Mouse (Mus musculus): ENCODE results near the gene Fam83f. TPM values are rescaled to one million over a fixed set of nuclear protein-coding genes. Genes with fewer than 3 reads are reported as not detected.

Gene Fam83f
- polyA plus RNA-seq, 1 experiment from 2014 or later: 6.0 TPM

DNA sequence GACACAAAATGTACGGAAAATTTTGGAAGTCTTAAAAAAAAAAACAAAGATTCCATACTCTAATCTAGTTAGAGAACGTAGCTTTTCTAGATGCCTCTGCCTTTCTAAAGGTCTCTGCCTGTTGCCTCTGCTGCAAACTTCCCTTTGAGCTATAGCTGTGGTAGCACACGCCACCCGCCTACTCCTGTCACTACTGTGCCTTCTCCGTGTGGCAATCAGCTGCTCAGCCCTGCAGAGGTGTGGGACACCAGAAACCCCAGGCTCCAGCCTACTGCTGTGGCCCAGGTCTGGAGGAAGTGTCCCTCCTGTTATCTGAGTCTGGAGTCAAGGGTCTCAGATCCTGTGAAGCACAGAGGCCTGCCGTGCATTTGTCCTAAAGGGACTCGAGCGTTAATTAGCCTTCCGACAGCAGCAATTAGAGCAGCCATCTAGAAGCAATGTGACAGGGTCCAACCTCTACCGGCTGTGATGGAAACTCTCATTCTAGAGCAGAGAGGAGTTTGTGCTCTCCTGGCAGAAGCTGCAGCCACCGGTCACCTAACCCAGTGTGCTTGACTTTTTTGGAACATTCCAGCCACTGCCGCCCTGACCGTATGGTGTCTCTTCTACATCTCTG lies 34.8 kb upstream of the Fam83f start:
- Histone ChIP-seq H3K27ac (ENCODE audit: low read length) (no peak overlapping the region), H3K4me1 (ENCODE audit: control insufficient read depth, low read depth, low read length) (peaks cover 2% of the 10 kb centered on the region), H3K9ac (ENCODE audit: low read depth, low read length) (no peak overlapping the region), H3K4me3 (ENCODE audit: low read depth, low read length) (no peak overlapping the region), H3K4me2 (ENCODE audit: low read depth, low read length) (no peak overlapping the region), H3K36me3 (ENCODE audit: control insufficient read depth, insufficient read depth) (no peaks in the 10 kb centered on the region), H3K27me3 (ENCODE audit: control insufficient read depth, insufficient read depth, low read depth, low read length) (peaks cover 4% of the 10 kb centered on the region), H3K9me3 (replicated peaks; ENCODE audit: control insufficient read depth, low read length) (no peaks in the 10 kb centered on the region)
- WGBS (ENCODE audit: insufficient replicate concordance): 54% methylated on average over 13 of the region's 13 CpGs
- no peak for ATAC-seq (ENCODE audit: low read depth)

DNA sequence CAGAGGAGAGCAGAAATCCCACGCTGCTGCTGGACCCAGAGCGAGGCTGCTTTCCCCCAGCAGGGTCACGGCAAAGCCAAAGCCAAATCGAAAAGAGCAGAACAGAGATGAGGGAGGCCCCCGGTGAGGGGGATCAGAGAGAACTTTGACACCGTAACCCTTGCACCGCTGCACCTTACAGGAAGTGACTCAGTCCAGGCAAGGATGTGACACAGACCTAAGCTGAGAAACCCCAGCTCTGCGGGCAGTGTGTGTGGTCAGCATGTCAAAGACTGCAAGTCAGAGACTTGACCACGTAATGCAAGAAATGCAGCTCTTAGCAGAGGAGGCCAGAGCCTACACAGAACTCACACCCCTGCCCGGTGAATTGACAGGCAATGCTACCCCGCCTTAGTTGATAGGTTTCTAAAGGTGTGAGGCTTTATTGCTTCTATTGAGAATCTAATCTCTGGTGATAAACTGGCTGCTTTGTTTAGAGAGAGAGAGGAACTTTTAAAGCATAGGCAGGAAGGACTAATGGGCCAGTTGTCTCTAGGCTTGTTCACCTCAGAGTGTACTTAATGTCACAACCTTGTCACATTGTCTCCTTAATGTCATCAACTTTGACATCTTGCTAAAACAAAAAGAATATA lies 32.5 kb upstream of the Fam83f start:
- ATAC-seq (ENCODE audit: low read depth): peak; percentile 37; the same call in 1 of the 2 replicates
- WGBS (ENCODE audit: insufficient replicate concordance): 22% methylated on average over 11 of the region's 11 CpGs
- Histone ChIP-seq H3K9ac (ENCODE audit: low read depth, low read length) (no peak overlapping the region), H3K27ac (ENCODE audit: low read length) (peak overlapping the region; percentile 30), H3K4me3 (ENCODE audit: low read depth, low read length) (no peak overlapping the region), H3K36me3 (ENCODE audit: control insufficient read depth, insufficient read depth) (no peaks in the 10 kb centered on the region), H3K4me1 (ENCODE audit: control insufficient read depth, low read depth, low read length) (peaks cover 2% of the 10 kb centered on the region), H3K27me3 (ENCODE audit: control insufficient read depth, insufficient read depth, low read depth, low read length) (no peaks in the 10 kb centered on the region), H3K4me2 (ENCODE audit: low read depth, low read length) (no peak overlapping the region), H3K9me3 (replicated peaks; ENCODE audit: control insufficient read depth, low read length) (no peaks in the 10 kb centered on the region)

DNA sequence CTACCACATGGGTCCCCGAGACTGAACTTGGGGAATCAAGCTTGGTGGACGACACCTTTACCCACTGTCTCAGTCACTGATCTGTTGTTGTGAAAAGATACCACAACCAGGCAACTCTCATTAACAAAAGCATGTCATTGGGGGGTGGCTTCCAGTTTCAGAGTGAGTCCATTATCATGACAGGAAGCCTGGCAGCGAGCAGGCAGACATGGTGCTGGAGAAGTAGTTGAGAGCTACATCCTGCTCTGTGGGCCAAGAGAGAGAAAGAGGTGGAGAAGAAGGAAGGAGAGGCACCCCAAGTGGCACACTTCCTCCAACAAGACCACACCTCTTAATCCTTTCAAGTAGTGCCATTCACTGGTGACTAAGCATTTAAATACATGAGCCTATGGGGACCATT lies 31.8 kb upstream of the Fam83f start:
- H3K27me3 ChIP-seq (ENCODE audit: control insufficient read depth, insufficient read depth, low read depth, low read length): no peaks in the 10 kb centered on the region
- H3K4me1 ChIP-seq (ENCODE audit: control insufficient read depth, low read depth, low read length): peaks cover 2% of the 10 kb centered on the region
- H3K36me3 ChIP-seq (ENCODE audit: control insufficient read depth, insufficient read depth): no peaks in the 10 kb centered on the region
- ATAC-seq (ENCODE audit: low read depth): no peak
- 67% methylated on average over 3 of the region's 3 CpGs for WGBS (ENCODE audit: insufficient replicate concordance)
- H3K27ac ChIP-seq (ENCODE audit: low read length): no peak overlapping the region
- H3K4me2 ChIP-seq (ENCODE audit: low read depth, low read length): no peak overlapping the region
- no peak overlapping the region for H3K4me3 ChIP-seq (ENCODE audit: low read depth, low read length)
- no peaks in the 10 kb centered on the region for H3K9me3 ChIP-seq (replicated peaks; ENCODE audit: control insufficient read depth, low read length)
- no peak overlapping the region for H3K9ac ChIP-seq (ENCODE audit: low read depth, low read length)

DNA sequence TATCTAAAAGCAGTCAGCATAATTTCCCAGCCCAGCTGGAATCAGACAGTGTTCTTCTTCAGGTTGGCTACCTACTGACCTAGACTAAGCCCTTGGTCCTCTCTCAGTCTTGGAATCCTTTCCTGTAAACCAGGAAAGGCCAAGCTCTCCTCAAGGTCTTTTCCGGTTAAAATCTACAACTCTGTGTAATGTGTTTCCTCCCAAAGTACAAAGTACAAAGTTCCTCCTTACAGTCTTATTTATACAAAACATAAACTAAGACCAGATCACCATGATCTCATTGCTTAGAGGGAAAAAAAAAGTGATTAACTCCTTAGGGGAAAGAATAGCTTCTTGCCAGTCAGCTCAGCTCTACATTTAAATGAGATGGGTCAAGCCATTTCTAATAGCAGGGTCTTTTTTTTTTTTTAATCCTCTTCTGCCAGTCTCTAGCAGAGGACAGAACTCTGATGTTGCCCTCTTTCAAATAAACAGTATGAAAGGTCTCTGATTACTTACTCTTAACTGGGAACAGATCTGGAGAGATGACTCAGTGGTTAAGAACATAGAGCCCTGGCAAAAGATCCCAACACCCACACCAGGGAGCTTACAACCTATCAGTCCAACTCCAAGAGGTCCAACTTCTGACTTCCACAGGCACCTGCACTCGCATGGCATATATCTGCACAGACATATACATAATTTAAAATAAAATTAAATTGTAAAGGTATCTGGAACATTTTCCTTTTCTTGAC lies 29.8 kb upstream of the Fam83f start:
- Histone ChIP-seq H3K4me2 (ENCODE audit: low read depth, low read length) (no peak overlapping the region), H3K36me3 (ENCODE audit: control insufficient read depth, insufficient read depth) (no peaks in the 10 kb centered on the region), H3K27ac (ENCODE audit: low read length) (no peak overlapping the region), H3K4me3 (ENCODE audit: low read depth, low read length) (no peak overlapping the region), H3K27me3 (ENCODE audit: control insufficient read depth, insufficient read depth, low read depth, low read length) (no peaks in the 10 kb centered on the region), H3K9me3 (replicated peaks; ENCODE audit: control insufficient read depth, low read length) (no peaks in the 10 kb centered on the region), H3K4me1 (ENCODE audit: control insufficient read depth, low read depth, low read length) (peaks cover 2% of the 10 kb centered on the region), H3K9ac (ENCODE audit: low read depth, low read length) (no peak overlapping the region)
- ATAC-seq (ENCODE audit: low read depth): no peak
- 72% methylated on average over 2 of the region's 2 CpGs for WGBS (ENCODE audit: insufficient replicate concordance)

DNA sequence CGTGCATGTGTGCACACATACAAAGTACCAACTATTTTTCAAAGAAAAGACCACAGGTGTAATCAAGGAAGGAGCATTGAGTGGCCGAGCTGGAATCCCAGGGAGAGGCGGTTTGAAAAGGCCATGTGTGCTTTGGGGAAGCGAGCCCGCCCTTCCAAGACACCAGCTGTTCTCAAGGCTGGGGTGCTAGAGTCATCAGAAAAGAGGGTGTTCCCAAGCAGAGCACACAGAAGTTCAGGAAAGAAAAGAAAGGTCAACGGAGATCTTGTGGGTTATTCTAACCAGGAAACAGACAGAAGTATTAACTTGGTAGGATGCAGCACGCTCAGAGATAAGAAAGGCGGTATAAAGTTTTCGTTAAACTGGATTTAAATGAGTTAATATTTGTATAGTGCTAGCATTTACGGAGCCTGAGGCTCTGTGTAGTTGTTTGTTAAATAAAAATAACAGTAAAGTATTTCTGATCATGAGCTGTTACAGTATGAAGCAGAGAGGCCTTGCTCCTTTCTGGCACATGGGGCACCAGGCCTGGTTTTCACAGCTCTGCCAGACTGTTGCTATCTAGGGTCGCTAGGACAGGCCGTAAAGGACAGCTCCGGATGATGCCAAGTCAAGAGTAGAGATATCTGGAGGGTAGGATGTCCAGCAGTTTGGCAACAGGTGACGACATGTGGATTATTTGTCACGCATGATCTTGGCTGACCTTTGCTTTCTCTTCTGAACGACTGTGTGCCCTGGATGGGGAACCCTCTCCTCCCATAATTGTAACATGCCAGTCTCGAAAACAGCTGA lies 26.4 kb upstream of the Fam83f start:
- no peaks in the 10 kb centered on the region for H3K9me3 ChIP-seq (replicated peaks; ENCODE audit: control insufficient read depth, low read length)
- H3K4me3 ChIP-seq (ENCODE audit: low read depth, low read length): no peak overlapping the region
- H3K36me3 ChIP-seq (ENCODE audit: control insufficient read depth, insufficient read depth): no peaks in the 10 kb centered on the region
- WGBS (ENCODE audit: insufficient replicate concordance): 64% methylated on average over 17 of the region's 17 CpGs
- H3K9ac ChIP-seq (ENCODE audit: low read depth, low read length): no peak overlapping the region
- H3K27ac ChIP-seq (ENCODE audit: low read length): no peak overlapping the region
- ATAC-seq (ENCODE audit: low read depth): no peak
- H3K4me2 ChIP-seq (ENCODE audit: low read depth, low read length): no peak overlapping the region
- H3K27me3 ChIP-seq (ENCODE audit: control insufficient read depth, insufficient read depth, low read depth, low read length): no peaks in the 10 kb centered on the region
- H3K4me1 ChIP-seq (ENCODE audit: control insufficient read depth, low read depth, low read length): no peaks in the 10 kb centered on the region; the same call in 1 of the 2 replicates

DNA sequence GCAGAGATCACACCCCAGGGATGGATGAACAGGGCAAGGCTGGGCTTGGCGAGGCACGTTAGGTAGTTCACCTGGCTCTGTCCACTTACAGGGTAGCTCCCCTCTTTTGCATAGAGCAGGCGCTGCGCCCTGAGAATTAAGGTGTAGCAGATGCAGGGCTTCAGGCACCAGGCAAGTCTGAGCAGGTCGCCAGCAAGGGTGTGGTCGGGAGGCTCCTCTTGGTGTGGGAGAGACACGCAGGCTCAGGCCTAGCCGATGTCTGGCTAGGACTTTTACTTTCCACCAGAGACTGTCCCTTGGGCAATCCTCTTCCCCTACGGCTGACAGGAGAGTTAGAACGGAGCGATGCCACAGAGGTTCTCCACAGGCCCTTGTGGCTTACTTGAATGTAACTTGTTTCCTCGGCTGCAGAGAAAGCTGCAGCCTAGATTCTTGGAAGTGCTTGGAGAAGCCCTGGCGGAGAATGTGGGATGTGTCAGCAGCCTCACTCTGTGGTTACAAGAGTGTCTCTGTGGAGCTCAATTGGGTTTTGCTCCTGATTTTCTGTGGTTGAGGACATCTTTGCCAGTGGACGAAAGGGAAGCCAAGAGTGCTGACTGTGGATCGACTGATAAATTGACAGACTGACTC lies 22.6 kb upstream of the Fam83f start:
- Histone ChIP-seq H3K9ac (ENCODE audit: low read depth, low read length) (no peak overlapping the region), H3K4me1 (ENCODE audit: control insufficient read depth, low read depth, low read length) (no peaks in the 10 kb centered on the region), H3K27me3 (ENCODE audit: control insufficient read depth, insufficient read depth, low read depth, low read length) (no peaks in the 10 kb centered on the region), H3K4me3 (ENCODE audit: low read depth, low read length) (no peak overlapping the region), H3K9me3 (replicated peaks; ENCODE audit: control insufficient read depth, low read length) (no peaks in the 10 kb centered on the region), H3K36me3 (ENCODE audit: control insufficient read depth, insufficient read depth) (no peaks in the 10 kb centered on the region), H3K4me2 (ENCODE audit: low read depth, low read length) (no peak overlapping the region), H3K27ac (ENCODE audit: low read length) (no peak overlapping the region)
- WGBS (ENCODE audit: insufficient replicate concordance): 64% methylated on average over 15 of the region's 15 CpGs
- ATAC-seq (ENCODE audit: low read depth): no peak

DNA sequence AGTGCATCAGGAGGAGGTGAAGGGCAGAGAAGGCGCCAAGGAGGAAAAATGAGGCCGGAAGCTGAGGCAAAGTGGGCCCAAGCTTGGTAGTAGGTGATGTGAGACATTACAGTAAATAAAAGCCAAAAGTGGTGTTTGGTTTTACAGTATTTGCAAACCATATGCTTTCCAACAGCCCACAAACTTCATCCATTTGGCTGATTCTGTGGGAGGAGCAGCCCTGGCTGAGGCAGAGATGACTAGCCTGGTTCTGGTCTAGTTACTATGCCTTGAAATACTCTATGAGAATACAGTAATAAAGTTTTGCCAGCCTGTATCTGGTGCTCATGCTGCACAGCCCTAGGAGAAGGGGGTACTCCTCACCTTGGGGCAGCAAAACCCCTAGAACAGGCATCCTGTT lies 21.2 kb upstream of the Fam83f start:
- H3K9ac ChIP-seq (ENCODE audit: low read depth, low read length): no peak overlapping the region
- no peaks in the 10 kb centered on the region for H3K36me3 ChIP-seq (ENCODE audit: control insufficient read depth, insufficient read depth)
- no peaks in the 10 kb centered on the region for H3K27me3 ChIP-seq (ENCODE audit: control insufficient read depth, insufficient read depth, low read depth, low read length)
- H3K4me2 ChIP-seq (ENCODE audit: low read depth, low read length): no peak overlapping the region
- WGBS (ENCODE audit: insufficient replicate concordance): 82% methylated on average over 2 of the region's 2 CpGs
- no peaks in the 10 kb centered on the region for H3K4me1 ChIP-seq (ENCODE audit: control insufficient read depth, low read depth, low read length)
- no peak overlapping the region for H3K4me3 ChIP-seq (ENCODE audit: low read depth, low read length)
- no peak overlapping the region for H3K27ac ChIP-seq (ENCODE audit: low read length)
- no peak for ATAC-seq (ENCODE audit: low read depth)
- no peaks in the 10 kb centered on the region for H3K9me3 ChIP-seq (replicated peaks; ENCODE audit: control insufficient read depth, low read length)

DNA sequence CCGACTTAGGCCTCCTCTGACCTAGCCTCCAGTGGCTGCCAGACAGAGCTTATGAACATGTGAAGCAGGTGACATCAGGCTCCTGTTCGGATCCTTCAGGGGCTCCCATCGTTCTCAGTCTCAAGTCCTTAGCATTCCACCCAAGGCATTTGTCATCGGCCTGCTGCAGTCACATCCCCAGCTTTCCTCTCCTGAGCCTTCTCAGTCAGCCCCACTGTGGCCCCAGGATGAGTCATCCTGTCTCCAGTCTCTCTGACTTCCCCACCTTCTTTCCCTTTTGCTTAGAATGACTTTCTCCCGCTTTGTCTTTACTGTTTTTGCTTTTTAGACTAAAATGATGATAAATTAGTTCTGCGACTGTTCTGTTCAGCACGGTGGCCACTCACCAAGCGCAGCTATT lies 17.8 kb upstream of the Fam83f start:
- WGBS (ENCODE audit: insufficient replicate concordance): 51% methylated on average over 8 of the region's 8 CpGs
- no peak for ATAC-seq (ENCODE audit: low read depth)
- Histone ChIP-seq H3K36me3 (ENCODE audit: control insufficient read depth, insufficient read depth) (no peaks in the 10 kb centered on the region), H3K4me2 (ENCODE audit: low read depth, low read length) (no peak overlapping the region), H3K27me3 (ENCODE audit: control insufficient read depth, insufficient read depth, low read depth, low read length) (no peaks in the 10 kb centered on the region), H3K27ac (ENCODE audit: low read length) (no peak overlapping the region), H3K4me1 (ENCODE audit: control insufficient read depth, low read depth, low read length) (no peaks in the 10 kb centered on the region), H3K9ac (ENCODE audit: low read depth, low read length) (no peak overlapping the region), H3K9me3 (replicated peaks; ENCODE audit: control insufficient read depth, low read length) (no peaks in the 10 kb centered on the region), H3K4me3 (ENCODE audit: low read depth, low read length) (no peak overlapping the region)

Data from liver, embryonic 16.5 days (tissue).